Mouse (Mus musculus): Measurements from ENCODE around the gene Kbtbd12. TPM values are rescaled to one million over a fixed set of nuclear protein-coding genes. Genes with fewer than 3 reads are reported as not detected.

Kbtbd12 gene
- polyA plus RNA-seq, 1 experiment from 2014 or later = 0.34 TPM

- Histone ChIP-seq H3K9me3 (replicated peaks) (no peaks in the 10 kb centered on the region; the same call in 1 of the 2 replicates), H3K4me1 (peaks cover 17% of the 10 kb centered on the region), H3K27ac (no peak overlapping the region), H3K9ac (no peak overlapping the region), H3K4me2 (no peak overlapping the region), H3K4me3 (replicated peaks) (no peak overlapping the region), H3K27me3 (no peaks in the 10 kb centered on the region), H3K36me3 (peaks cover 78% of the 10 kb centered on the region)
- ATAC-seq (replicated peaks; ENCODE audit: low FRiP score) = no peak
- 94% methylated on average over 8 of the region's 8 CpGs for WGBS
Observed at GRCm38 (mm10) chr6:88513984-88514383, 123.8 kb downstream of the Kbtbd12 start.

GRCm38 (mm10) chr6:88503044-88503443 is 134.7 kb downstream of the Kbtbd12 start:
- no peak overlapping the region for H3K9ac ChIP-seq
- H3K27me3 ChIP-seq = no peaks in the 10 kb centered on the region
- no peak overlapping the region for H3K27ac ChIP-seq
- no peak overlapping the region for H3K4me2 ChIP-seq
- H3K36me3 ChIP-seq = peaks cover 70% of the 10 kb centered on the region
- H3K4me3 ChIP-seq (replicated peaks) = no peak overlapping the region
- ATAC-seq (replicated peaks; ENCODE audit: low FRiP score) = no peak
- no peaks in the 10 kb centered on the region for H3K9me3 ChIP-seq (replicated peaks)
- H3K4me1 ChIP-seq = peaks cover 14% of the 10 kb centered on the region
- WGBS = 94% methylated on average over 4 of the region's 4 CpGs

- peaks cover 14% of the 10 kb centered on the region for H3K4me1 ChIP-seq
- no peak overlapping the region for H3K9ac ChIP-seq
- no peaks in the 10 kb centered on the region for H3K27me3 ChIP-seq
- H3K4me2 ChIP-seq = no peak overlapping the region
- H3K9me3 ChIP-seq (replicated peaks) = no peaks in the 10 kb centered on the region
- WGBS = 69% methylated on average over 13 of the region's 13 CpGs
- ATAC-seq (replicated peaks; ENCODE audit: low FRiP score) = no peak
- H3K4me3 ChIP-seq (replicated peaks) = no peak overlapping the region
- H3K27ac ChIP-seq = no peak overlapping the region
- peaks cover 70% of the 10 kb centered on the region for H3K36me3 ChIP-seq
Observed at GRCm38 (mm10) chr6:88502030-88502970, 135.4 kb downstream of the Kbtbd12 start.

- H3K36me3 ChIP-seq = peaks cover 65% of the 10 kb centered on the region
- 7% methylated on average over 3 of the region's 3 CpGs for WGBS
Observed at GRCm38 (mm10) chr6:88500405-88500767, 137.4 kb downstream of the Kbtbd12 start.

GRCm38 (mm10) chr6:88499481-88500404 is 138.0 kb downstream of the Kbtbd12 start:
- Histone ChIP-seq H3K4me3 (replicated peaks) (peak overlapping the region; percentile 62), H3K27me3 (no peaks in the 10 kb centered on the region), H3K27ac (no peak overlapping the region), H3K9me3 (replicated peaks) (no peaks in the 10 kb centered on the region), H3K9ac (peak overlapping the region; percentile 61), H3K4me1 (peaks cover 16% of the 10 kb centered on the region), H3K4me2 (peak overlapping the region; percentile 97), H3K36me3 (peaks cover 58% of the 10 kb centered on the region)
- peak; percentile 69 for ATAC-seq (replicated peaks; ENCODE audit: low FRiP score)
- WGBS = 3% methylated on average over 76 of the region's 76 CpGs

More at GRCm38 (mm10) chr6:88500405-88500767, 137.4 kb downstream of the Kbtbd12 start:
- H3K9me3 ChIP-seq (replicated peaks) = no peaks in the 10 kb centered on the region
- H3K4me3 ChIP-seq (replicated peaks) = peak overlapping the region; percentile 62
- H3K4me2 ChIP-seq = peak overlapping the region; percentile 97
- H3K27ac ChIP-seq = no peak overlapping the region
- H3K27me3 ChIP-seq = no peaks in the 10 kb centered on the region
- H3K4me1 ChIP-seq = peaks cover 16% of the 10 kb centered on the region
- peak overlapping the region; percentile 61 for H3K9ac ChIP-seq
- peak; percentile 10; the same call in 1 of the 2 replicates for ATAC-seq (replicated peaks; ENCODE audit: low FRiP score)

Other genes with a start within 250 kb of the Kbtbd12 start
- 37.7 and 42.8 TPM in 2 replicates for gene Eefsec, start 191.4 kb downstream of the Kbtbd12 start, polyA plus RNA-seq (2015; fragmentation: Nextera tagmentation; extraction: Ambion mirVana)
- gene Ruvbl1, start 172.5 kb downstream of the Kbtbd12 start, polyA plus RNA-seq (2015; fragmentation: Nextera tagmentation; extraction: Ambion mirVana) = 163 and 170 TPM in 2 replicates
- 239 and 245 TPM in 2 replicates for gene Sec61a1, start 119.0 kb downstream of the Kbtbd12 start, polyA plus RNA-seq (2015; fragmentation: Nextera tagmentation; extraction: Ambion mirVana)
- 38.6 and 39.0 TPM in 2 replicates for gene Mgll, start 86.5 kb upstream of the Kbtbd12 start, polyA plus RNA-seq (2015; fragmentation: Nextera tagmentation; extraction: Ambion mirVana)
- 32.4 and 35.4 TPM in 2 replicates for gene Abtb1, start 204.0 kb upstream of the Kbtbd12 start, polyA plus RNA-seq (2015; fragmentation: Nextera tagmentation; extraction: Ambion mirVana)
- 43.2 and 55.0 TPM in 2 replicates for gene Podxl2, start 237.1 kb upstream of the Kbtbd12 start, polyA plus RNA-seq (2015; fragmentation: Nextera tagmentation; extraction: Ambion mirVana)